Mouse (Mus musculus) heart, postnatal 0 days (tissue): ENCODE results near the gene Sh3gl1. TPM values are rescaled to one million over a fixed set of nuclear protein-coding genes. Genes with fewer than 3 reads are reported as not detected.

ENCODE experiments used
- ATAC-seq: fragments of 200-750 bp; cut with Nextera tagmentation; 2 replicates; pipeline ENCODE4 v1.8.0; 2017; ENCODE audit warnings: low read depth, moderate number of reproducible peaks, moderate library complexity; ENCODE audit not compliant: insufficient read depth
- DNase-seq: peaks from one replicate; pipeline ENCODE4 v3.0.0-alpha.2; 2016; ENCODE audit warnings: low spot score
- H3K27ac ChIP-seq: fragments of 300-500 bp; sonication (generic); 2 replicates; pipeline ENCODE4 v1.5.1; 2014; ENCODE audit warnings: low read depth, mild to moderate bottlenecking
- H3K27me3 ChIP-seq: fragments of 300-500 bp; sonication (generic); 2 replicates; pipeline ENCODE4 v1.6.1; 2014; ENCODE audit warnings: low read length, mixed read lengths; ENCODE audit not compliant: control insufficient read depth, insufficient read depth
- H3K36me3 ChIP-seq: fragments of 300-500 bp; sonication (generic); replicated peaks from 2 replicates; pipeline ENCODE4 v1.6.1; 2014; ENCODE audit warnings: low read length, mixed read lengths; ENCODE audit not compliant: control insufficient read depth, insufficient read depth
- H3K4me1 ChIP-seq: fragments of 300-500 bp; sonication (generic); 2 replicates; pipeline ENCODE4 v1.6.1; 2014; ENCODE audit warnings: antibody characterized with exemption; ENCODE audit not compliant: control insufficient read depth, insufficient read depth
- H3K4me2 ChIP-seq: fragments of 300-500 bp; sonication (generic); 2 replicates; pipeline ENCODE4 v1.6.1; 2014; ENCODE audit warnings: low read depth, mild to moderate bottlenecking, low read length, moderate library complexity
- H3K4me3 ChIP-seq: fragments of 300-500 bp; sonication (generic); 2 replicates; pipeline ENCODE4 v1.5.1; 2014; ENCODE audit warnings: low read depth, low read length
- H3K9ac ChIP-seq: fragments of 300-500 bp; sonication (generic); replicated peaks from 2 replicates; pipeline ENCODE4 v1.6.1; 2014; ENCODE audit warnings: low read depth, low read length, mixed read lengths
- H3K9me3 ChIP-seq: fragments of 300-500 bp; sonication (generic); replicated peaks from 2 replicates; pipeline ENCODE4 v1.6.1; 2016; ENCODE audit warnings: low read length; ENCODE audit not compliant: control insufficient read depth
- CTCF ChIP-seq: IDR thresholded peaks from 2 replicates; pipeline ENCODE4 v1.5.1; 2016; ENCODE audit warnings: antibody characterized with exemption, control low read depth, low read depth
- EP300 ChIP-seq: IDR thresholded peaks from 2 replicates; pipeline ENCODE4 v1.6.1; 2016; ENCODE audit warnings: antibody characterized with exemption, low read depth
- WGBS: fragments of 180-500 bp; shearing (Covaris S2); extraction: QIAGEN DNeasy Blood & Tissue Kit; methylation state at CpG from one replicate; pipeline ENCODE4 v1.1.7; 2014; 5-methylcytosine and 5-hydroxymethylcytosine counted together
- polyA plus RNA-seq: library from polyadenylated mRNA; unstranded; fragments of >200 nt; fragmentation: Nextera tagmentation; extraction: Ambion mirVana; gene quantifications from 2 replicates; pipeline ENCODE4 v1.2.1, GENCODE M21; 2015
- total RNA-seq: library from RNA; depleted of rRNA; stranded (reverse); fragments of >200 nt; gene quantifications from 2 replicates; pipeline ENCODE4 v1.2.3, GENCODE M21; 2014; ENCODE audit warnings: low replicate concordance

The Sh3gl1 gene
- total and polyA plus RNA-seq, 2 experiments from 2014 or later = 43.5 to 45.8 TPM

GRCm38 (mm10) chr17:56022989-56023290 is 13.5 kb downstream of the Sh3gl1 start:
- Histone ChIP-seq H3K4me3 (no peak overlapping the region), H3K27ac (no peak overlapping the region), H3K9ac (no peak overlapping the region), H3K4me1 (peaks cover 52% of the 10 kb centered on the region), H3K27me3 (no peaks in the 10 kb centered on the region), H3K9me3 (no peaks in the 10 kb centered on the region), H3K4me2 (no peak overlapping the region), H3K36me3 (peaks cover 20% of the 10 kb centered on the region)
- WGBS = 78% methylated on average over 4 of the region's 4 CpGs
- DNase-seq = no peak
- ATAC-seq = no peak
- TF ChIP-seq CTCF (no peak), EP300 (no peak)

GRCm38 (mm10) chr17:56022131-56022988 is 14.1 kb downstream of the Sh3gl1 start:
- Histone ChIP-seq H3K4me3 (no peak overlapping the region), H3K27ac (peak overlapping the region; percentile 21; the same call in 1 of the 2 replicates), H3K4me1 (peaks cover 46% of the 10 kb centered on the region), H3K4me2 (no peak overlapping the region), H3K9me3 (no peaks in the 10 kb centered on the region), H3K36me3 (peaks cover 22% of the 10 kb centered on the region), H3K27me3 (no peaks in the 10 kb centered on the region), H3K9ac (no peak overlapping the region)
- ATAC-seq = no peak
- DNase-seq = no peak
- WGBS = 86% methylated on average over 2 of the region's 2 CpGs
- no peak for TF ChIP-seq CTCF

- Histone ChIP-seq H3K9me3 (no peaks in the 10 kb centered on the region), H3K27me3 (no peaks in the 10 kb centered on the region), H3K36me3 (peaks cover 32% of the 10 kb centered on the region), H3K4me1 (peaks cover 36% of the 10 kb centered on the region), H3K4me2 (no peak overlapping the region), H3K9ac (no peak overlapping the region), H3K4me3 (no peak overlapping the region), H3K27ac (peak overlapping the region; percentile 16; the same call in 1 of the 2 replicates)
- DNase-seq (no peak), ATAC-seq (no peak)
- 85% methylated on average over 4 of the region's 4 CpGs for WGBS
- TF ChIP-seq CTCF = no peak
Observed at GRCm38 (mm10) chr17:56021161-56021910, 15.1 kb downstream of the Sh3gl1 start.

- Histone ChIP-seq H3K4me2 (no peak overlapping the region), H3K27ac (peak overlapping the region; percentile 8; the same call in 1 of the 2 replicates), H3K27me3 (no peaks in the 10 kb centered on the region), H3K9me3 (no peaks in the 10 kb centered on the region), H3K9ac (no peak overlapping the region), H3K4me1 (peaks cover 28% of the 10 kb centered on the region), H3K36me3 (peaks cover 40% of the 10 kb centered on the region), H3K4me3 (no peak overlapping the region)
- ATAC-seq (no peak), DNase-seq (no peak)
- 86% methylated on average over 6 of the region's 6 CpGs for WGBS
- TF ChIP-seq CTCF = no peak
- TF ChIP-seq EP300 = no peak
Observed at GRCm38 (mm10) chr17:56020400-56021084, 15.9 kb downstream of the Sh3gl1 start.

GRCm38 (mm10) chr17:56018347-56019131 is 17.9 kb downstream of the Sh3gl1 start:
- Histone ChIP-seq H3K4me2 (no peak overlapping the region), H3K9ac (no peak overlapping the region), H3K27ac (no peak overlapping the region), H3K4me1 (peaks cover 9% of the 10 kb centered on the region), H3K4me3 (no peak overlapping the region), H3K9me3 (no peaks in the 10 kb centered on the region), H3K27me3 (no peaks in the 10 kb centered on the region), H3K36me3 (peaks cover 51% of the 10 kb centered on the region)
- ATAC-seq = peak; percentile 32; the same call in 1 of the 2 replicates
- 69% methylated on average over 20 of the region's 20 CpGs for WGBS
- DNase-seq = no peak
- TF ChIP-seq CTCF = peak; percentile 56
- TF ChIP-seq EP300 = no peak
